Mouse (Mus musculus) G1E (cell line): ENCODE results near the gene Rabep1.

Experiments used
- CTCF ChIP-seq: IDR thresholded peaks from 2 replicates; pipeline ENCODE4 v1.5.1; 2012; ENCODE audit warnings: low read depth, low read length, inconsistent platforms, mixed read lengths
- GATA1 ChIP-seq: IDR thresholded peaks from 2 replicates; pipeline ENCODE4 v1.6.1; 2012; ENCODE audit warnings: borderline replicate concordance, low read length, inconsistent platforms, mixed read lengths
- POLR2AphosphoS5 ChIP-seq: IDR thresholded peaks from 2 replicates; pipeline ENCODE4 v1.6.1; 2012; ENCODE audit warnings: low read depth, low read length, inconsistent platforms; ENCODE audit not compliant: insufficient replicate concordance

DNA sequence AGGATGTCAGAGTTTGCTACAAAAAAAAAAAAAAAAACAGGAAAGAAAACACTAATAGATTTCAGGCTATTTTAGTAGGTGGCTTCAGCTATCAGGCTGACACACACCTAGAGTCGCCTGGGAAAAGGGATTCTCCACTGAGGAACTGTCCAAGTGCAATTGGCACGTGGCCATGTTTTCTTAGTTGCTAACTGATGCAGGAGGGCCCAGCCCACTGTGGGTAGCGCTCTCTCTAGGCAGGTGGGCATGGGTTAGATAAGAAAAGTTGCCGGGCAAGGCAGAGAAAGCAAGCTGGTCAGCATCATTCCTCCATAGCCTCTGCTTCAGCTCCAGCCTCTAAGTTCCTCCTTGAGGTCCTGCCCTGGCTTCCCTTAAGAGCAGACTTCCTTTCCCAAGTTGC is 27.8 kb upstream of the Rabep1 start:
- no peak for TF ChIP-seq CTCF
- no peak for TF ChIP-seq GATA1
- TF ChIP-seq POLR2AphosphoS5 = no peak
